Mouse (Mus musculus): ENCODE results near the gene Atg7.

- TF ChIP-seq CTCF (IDR thresholded peaks at IDR 0.05; ENCODE audit: low read depth), result no peak
- TF ChIP-seq EP300 (optimal IDR thresholded peaks at IDR 0.05), result no peak
These were observed 264.6 kb downstream of the Atg7 start for GRCm38 (mm10) chr6:114907459-114907858.

Data from stomach, postnatal 0 days (tissue).